Mouse (Mus musculus) monocyte, adult 2 months (primary cell): ENCODE results near the gene Pou2f2.

ENCODE experiments used
- DNase-seq, 2 experiments: peaks; one replicate each; pipeline ENCODE4 v3.0.0; 2022; ENCODE audit warnings: low spot score in 2 of 2, low read depth in 1 of 2

Pou2f2 gene

GRCm38 (mm10) chr7:25105411-25106160 is 73.9 kb downstream of the Pou2f2 start:
- peak; percentile 73 to 86 for DNase-seq

DNA sequence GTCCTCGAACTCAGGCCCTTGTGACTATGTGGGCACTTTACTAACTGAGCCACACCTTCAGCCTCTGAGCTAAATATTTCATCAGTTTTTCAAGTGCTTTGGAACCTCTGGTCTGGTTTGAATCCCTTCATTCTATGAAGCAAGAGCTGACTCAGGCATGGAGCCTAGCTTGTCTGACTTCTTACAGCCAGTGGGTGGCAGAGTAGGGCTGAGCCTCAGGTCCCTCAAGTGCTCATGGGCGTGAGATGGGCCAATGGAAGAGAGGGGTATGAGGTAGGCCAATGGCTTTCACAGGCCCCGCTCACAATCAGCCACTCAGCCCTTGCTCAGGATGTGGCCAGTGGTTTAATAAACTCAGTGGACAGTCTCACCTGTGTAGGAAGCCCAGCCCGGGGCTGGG is 79.9 kb downstream of the Pou2f2 start:
- DNase-seq: no peak

- no peak for DNase-seq
Observed at GRCm38 (mm10) chr7:25098169-25098568, 81.4 kb downstream of the Pou2f2 start.

DNA sequence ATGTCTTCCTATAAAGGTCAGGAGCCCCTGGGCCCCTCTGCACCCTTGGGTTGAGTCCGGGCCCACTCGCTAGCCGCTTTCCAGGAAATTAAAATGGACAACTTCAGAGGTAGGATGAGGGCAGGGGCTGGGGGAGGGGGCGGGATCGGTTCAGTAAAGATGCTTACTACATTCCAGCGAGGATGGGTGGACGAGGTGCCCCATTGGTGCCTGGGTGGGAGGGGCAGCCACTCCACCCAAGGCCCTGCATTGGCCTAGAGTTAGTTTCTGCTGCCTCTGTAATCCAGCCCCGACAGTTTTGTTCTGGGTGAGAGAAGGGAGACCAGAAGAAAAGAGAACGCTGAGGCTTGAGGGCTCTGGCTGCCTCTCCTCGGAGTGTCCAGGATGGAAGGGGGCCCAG is 89.7 kb downstream of the Pou2f2 start:
- no peak for DNase-seq

GRCm38 (mm10) chr7:25088968-25089367 is 90.6 kb downstream of the Pou2f2 start:
- DNase-seq: no peak

DNA sequence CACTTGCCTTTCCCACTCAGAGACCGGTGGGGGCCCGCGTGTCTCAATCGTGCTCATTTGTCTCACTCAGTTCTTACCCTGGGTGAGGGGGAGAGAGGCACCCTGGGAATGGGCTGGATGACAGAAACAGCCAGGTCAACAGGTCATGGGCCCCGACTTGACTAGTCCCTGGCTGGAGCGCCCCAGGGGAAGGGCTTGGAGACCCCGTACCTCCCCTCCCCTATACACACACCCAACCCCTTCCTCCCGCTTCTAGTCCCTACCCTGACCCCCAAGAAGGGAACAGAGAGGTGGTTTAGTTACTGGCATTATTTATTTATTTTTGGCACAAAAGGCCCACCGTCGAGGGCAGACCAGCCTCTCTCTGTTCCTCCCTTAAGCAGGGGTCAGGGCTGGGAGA is 91.0 kb downstream of the Pou2f2 start:
- DNase-seq: no peak

DNA sequence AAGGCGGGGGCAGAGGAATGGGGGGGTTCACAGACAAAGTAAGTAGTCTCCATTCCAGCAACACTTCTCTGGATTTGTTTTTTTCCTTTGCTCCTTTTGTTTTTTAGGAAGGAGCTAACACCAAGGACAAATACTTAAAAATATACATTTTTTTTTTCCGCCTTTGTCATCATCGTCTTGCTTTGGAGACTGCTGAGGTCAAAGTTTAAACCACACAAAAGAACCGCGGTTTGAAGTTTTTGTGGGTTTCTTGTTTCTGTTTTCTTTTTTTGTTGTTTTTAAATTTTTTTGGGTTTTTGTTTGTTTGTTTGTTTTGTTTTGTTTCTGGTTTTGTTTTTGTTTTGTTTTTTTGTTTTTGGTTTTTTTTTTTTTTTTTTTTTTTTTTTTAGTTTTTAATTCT is 91.6 kb downstream of the Pou2f2 start:
- DNase-seq: no peak

- DNase-seq: no peak
Observed at GRCm38 (mm10) chr7:25087256-25087912, 92.1 kb downstream of the Pou2f2 start.

DNA sequence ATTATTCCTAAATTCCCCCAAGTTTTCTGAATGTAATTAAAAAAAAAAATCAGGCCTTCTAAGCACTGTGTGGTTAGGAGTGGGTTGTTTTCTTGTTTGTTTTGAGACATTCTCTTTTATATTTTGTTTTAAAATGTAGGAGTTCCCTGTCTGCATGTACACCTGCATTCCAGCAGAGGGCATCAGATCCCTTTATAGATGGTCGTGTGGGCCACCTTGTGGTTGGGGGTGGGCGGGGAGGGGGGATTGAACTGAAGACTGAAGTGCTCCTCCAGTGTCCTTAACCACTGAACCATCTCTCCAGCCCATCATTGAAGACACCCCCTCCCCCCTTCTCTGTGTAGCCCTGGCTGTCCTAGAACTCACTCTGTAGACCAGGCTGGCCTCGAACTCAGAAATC is 92.9 kb downstream of the Pou2f2 start:
- no peak for DNase-seq

- DNase-seq: no peak
Observed at GRCm38 (mm10) chr7:25084621-25085020, 94.9 kb downstream of the Pou2f2 start.

- peak in 1 of 2 experiments; percentile 49 for DNase-seq
Observed at GRCm38 (mm10) chr7:25082510-25082909, 97.0 kb downstream of the Pou2f2 start.

DNA sequence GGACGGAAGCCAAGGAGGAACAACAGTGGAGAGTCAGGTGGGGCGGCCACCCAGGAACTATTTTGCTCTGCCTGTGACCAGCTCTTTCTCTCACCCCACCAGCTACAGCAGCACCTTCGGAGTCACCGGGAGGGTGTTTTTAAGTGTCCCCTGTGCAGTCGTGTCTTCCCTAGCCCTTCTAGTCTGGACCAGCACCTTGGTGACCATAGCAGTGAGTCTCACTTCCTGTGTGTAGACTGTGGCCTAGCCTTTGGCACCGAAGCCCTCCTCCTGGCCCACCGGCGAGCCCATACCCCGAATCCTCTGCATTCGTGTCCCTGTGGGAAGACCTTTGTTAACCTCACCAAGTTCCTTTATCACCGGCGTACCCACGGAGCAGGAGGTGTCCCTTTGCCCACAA is 99.1 kb downstream of the Pou2f2 start:
- DNase-seq: no peak

- DNase-seq: no peak
Observed at GRCm38 (mm10) chr7:25079496-25080026, 100.0 kb downstream of the Pou2f2 start.

DNA sequence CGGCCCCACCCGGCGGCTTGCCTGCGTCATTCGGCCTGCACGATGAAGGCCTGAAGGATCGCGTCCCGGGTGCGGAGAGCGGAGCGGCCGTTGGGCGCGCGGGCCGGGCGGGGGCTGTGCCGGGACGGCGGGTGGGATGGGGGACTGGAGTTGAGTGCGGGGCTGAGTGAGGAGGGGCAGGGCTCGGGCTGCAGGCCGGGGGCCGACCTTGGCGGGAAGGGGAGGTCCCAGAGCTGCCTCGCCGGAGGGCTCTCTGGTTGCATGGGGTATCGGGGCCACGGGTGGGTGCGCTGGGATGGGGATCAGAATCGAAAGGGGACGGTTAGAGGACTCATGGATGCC is 102.1 kb downstream of the Pou2f2 start:
- no peak for DNase-seq

DNA sequence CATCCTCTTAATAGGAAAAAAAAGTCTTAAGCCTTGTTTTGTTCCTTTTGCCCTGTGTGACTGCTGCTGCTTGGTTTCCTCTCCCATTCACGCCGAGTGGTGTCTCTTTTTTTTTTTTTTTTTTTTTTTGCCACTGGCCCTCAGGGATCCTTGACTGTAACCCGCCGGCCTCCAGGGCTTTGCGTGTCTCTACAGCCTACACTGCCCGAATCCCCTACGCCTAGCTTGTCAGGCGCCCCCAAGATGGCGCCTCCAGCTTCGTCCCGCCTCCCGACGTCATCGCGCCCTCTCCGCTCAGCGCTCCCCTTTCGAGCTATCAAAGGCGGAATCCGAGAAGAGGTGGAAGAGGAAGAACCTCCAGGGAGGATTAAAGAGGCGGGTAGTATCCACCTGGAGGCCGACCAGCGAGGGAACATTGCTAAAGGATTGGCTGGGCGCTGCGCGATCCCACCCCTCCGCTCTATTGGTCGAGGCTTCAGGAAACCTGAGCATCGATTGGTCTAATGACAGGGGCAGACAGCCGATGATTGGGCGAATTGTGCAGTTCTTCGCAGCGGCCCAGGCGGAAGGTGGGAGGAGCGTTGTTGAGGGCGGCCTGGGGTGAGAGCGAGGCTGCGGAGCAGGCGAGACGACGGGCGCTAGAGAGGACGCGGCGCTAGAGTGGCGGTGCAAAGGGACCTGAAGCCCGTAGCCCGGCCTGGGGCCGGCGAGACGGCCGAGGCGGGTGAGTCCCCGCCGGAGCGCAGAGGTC is 102.7 kb downstream of the Pou2f2 start:
- DNase-seq: peak; percentile 93 to 96

- no peak for DNase-seq
Observed at GRCm38 (mm10) chr7:25076296-25076662, 103.2 kb downstream of the Pou2f2 start.

GRCm38 (mm10) chr7:25073924-25074323 is 105.6 kb downstream of the Pou2f2 start:
- DNase-seq: no peak

- no peak for DNase-seq
Observed at GRCm38 (mm10) chr7:25072716-25073390, 106.7 kb downstream of the Pou2f2 start.

DNA sequence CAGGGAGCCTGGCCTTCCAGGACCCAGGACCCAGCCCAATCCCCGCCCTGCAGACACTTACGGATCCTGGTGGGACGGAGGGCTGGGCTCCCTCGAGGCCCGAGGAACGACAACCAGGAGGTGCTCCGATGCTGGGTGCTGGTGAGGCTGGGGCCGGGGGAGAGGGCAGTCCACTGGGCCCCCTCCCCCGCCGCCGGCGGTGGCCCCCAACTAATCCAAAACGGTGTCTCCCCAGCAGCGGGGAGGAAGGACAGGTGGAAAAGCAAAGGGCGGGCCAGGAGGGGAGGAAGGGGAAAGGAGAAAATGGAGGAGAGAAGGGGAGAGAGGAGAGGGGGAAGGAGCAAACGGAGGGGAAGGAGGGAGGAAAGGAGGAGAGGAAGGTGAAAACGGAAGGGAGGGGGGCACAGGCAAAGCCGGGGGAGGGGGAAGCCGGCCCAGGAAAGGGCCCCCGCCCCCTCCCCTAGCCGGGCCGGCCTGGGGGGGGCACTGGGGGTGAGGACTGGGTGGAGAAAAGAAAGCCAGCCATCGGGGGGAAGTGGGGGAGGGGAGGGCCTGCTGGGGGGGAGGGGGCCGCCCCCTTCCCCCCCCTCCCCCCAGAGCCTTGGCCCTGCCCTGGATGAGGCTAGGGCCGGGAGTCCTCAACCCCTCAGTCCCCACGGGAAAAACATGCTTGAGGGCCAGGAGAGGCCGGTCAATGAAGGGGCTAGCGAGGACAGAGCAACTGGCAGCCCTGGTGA is 107.4 kb downstream of the Pou2f2 start, which contains the start of the genes Grik5 and Zfp574:
TSS of gene Grik5 (minus strand) at position 368 of the 737 bp plus-strand sequence.
TSS of gene Zfp574 (plus strand) at position 589 of the 737 bp plus-strand sequence.
- no peak for DNase-seq

GRCm38 (mm10) chr7:25068724-25069123 is 110.8 kb downstream of the Pou2f2 start:
- no peak for DNase-seq
